15 mouse cellular contexts compared by ENCODE assay signal in the genomic region with DNA sequence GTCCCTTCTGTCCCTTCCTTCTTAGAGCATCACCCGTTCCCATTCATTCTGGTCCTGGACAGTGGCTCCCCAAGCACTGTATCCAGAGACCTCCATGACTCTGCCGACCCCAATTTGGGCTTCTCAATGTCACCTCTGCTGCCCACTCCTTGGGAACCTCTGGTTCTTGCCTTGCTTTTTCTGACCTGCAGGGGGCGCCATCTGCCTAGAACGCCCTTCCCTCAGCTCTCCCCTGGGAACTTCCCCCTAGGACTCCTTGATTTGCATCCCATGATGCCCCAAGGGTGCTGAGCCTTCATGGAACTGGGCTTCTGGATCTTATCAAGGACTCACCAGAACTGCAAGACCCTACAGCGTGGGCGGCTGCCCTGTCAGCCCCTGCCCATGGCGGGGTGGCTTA.
DNase-seq lines count a peak whose midpoint lies in the region; ATAC-seq and TF ChIP-seq lines count a peak whose summit lies in the region.
"Had no signal": no experiment of that assay in that cellular context is flagged by ENCODE, and none has a peak within 500 bp of the region (broad histone marks: within the 10 kb centered on the region; RNA-seq: fewer than 3 reads in every experiment).

No protein-coding gene starts in this region.

- H3K27me3 ChIP-seq in intestine, postnatal 0 days (replicated peaks; ENCODE audit: control insufficient read depth, insufficient read depth, low read length), result no peaks in the 10 kb centered on the region
- 0 out of 2 replicates have a peak, but pooled peaks cover 2% of the 10 kb centered on the region for H3K27me3 ChIP-seq in intestine, embryonic 16.5 days (replicated peaks; ENCODE audit: control insufficient read depth, insufficient read depth, low read length)
- peaks cover 1% of the 10 kb centered on the region for H3K27me3 ChIP-seq in spleen, adult 2 months (ENCODE audit: control insufficient read depth, insufficient read depth, low read length)
- H3K27me3 ChIP-seq: neural tube, embryonic 15.5 days had no signal

- H3K4me3 ChIP-seq in intestine, postnatal 0 days (ENCODE audit: low read depth, low read length), result no peak overlapping the region
- no peak overlapping the region for H3K4me3 ChIP-seq in intestine, embryonic 16.5 days (ENCODE audit: low read length)
- H3K4me3 ChIP-seq in spleen, adult 2 months (ENCODE audit: extremely low read depth, insufficient read depth, insufficient read length), result no peak overlapping the region
- no peak overlapping the region for H3K4me3 ChIP-seq in bone marrow macrophage, adult 2 months (ENCODE audit: insufficient read depth, low read length)
- H3K4me3 ChIP-seq: limb, embryonic 13.5 days; midbrain, embryonic 12.5 days; neural tube, embryonic 15.5 days had no signal

- no peak for DNase-seq in spleen, adult 2 months (ENCODE audit: low read depth in 1 of 2, low spot score in 2 of 2)
- DNase-seq in spleen, postnatal 14 days (ENCODE audit: low spot score in 2 of 2), result no peak
- peak; percentile 41 for DNase-seq in retina, postnatal 1 day
- DNase-seq in right cerebral cortex, postnatal 10 days (ENCODE audit: low spot score in 2 of 2), result no peak
- no peak for DNase-seq in right cerebral cortex, postnatal 14 days
- DNase-seq: cerebellum, adult 8-10 months; heart, postnatal 36 days; kidney, adult 9 months had no signal

- no peaks in the 10 kb centered on the region for H3K36me3 ChIP-seq in intestine, postnatal 0 days (ENCODE audit: control insufficient read depth, insufficient read depth)
- no peaks in the 10 kb centered on the region for H3K36me3 ChIP-seq in intestine, embryonic 16.5 days (ENCODE audit: control insufficient read depth, insufficient read depth, low read length)
- H3K36me3 ChIP-seq in spleen, adult 2 months (ENCODE audit: control insufficient read depth, insufficient read depth, low read length), result no peaks in the 10 kb centered on the region
- H3K36me3 ChIP-seq: limb, embryonic 13.5 days had no signal

- peak; percentile 69 for TF ChIP-seq CTCF in intestine, postnatal 0 days (IDR thresholded peaks at IDR 0.05; ENCODE audit: low read depth)
- peak; percentile 41; the same call in 1 of the 2 replicates for TF ChIP-seq CTCF in spleen, adult 2 months (IDR thresholded peaks at IDR 0.05; ENCODE audit: extremely low read depth, insufficient read depth, insufficient read length, insufficient replicate concordance)
- TF ChIP-seq CTCF in bone marrow macrophage, adult 2 months (IDR thresholded peaks at IDR 0.05; ENCODE audit: low read depth, low read length), result peak; percentile 72

- H3K9me3 ChIP-seq in intestine, postnatal 0 days (ENCODE audit: control insufficient read depth), result no peaks in the 10 kb centered on the region
- no peaks in the 10 kb centered on the region for H3K9me3 ChIP-seq in intestine, embryonic 16.5 days (ENCODE audit: control insufficient read depth, low read length)
- H3K9me3 ChIP-seq: limb, embryonic 13.5 days; midbrain, embryonic 12.5 days; neural tube, embryonic 15.5 days had no signal

- no peak for TF ChIP-seq POLR2A in spleen, adult 2 months (IDR thresholded peaks at IDR 0.05; ENCODE audit: low read depth, low read length)
- TF ChIP-seq POLR2A in bone marrow macrophage, adult 2 months (IDR thresholded peaks at IDR 0.05; ENCODE audit: borderline replicate concordance, low read depth, low read length), result no peak

- H3K4me1 ChIP-seq in intestine, postnatal 0 days (replicated peaks; ENCODE audit: control insufficient read depth, insufficient read depth, low read length), result peaks cover 7% of the 10 kb centered on the region; the same call in 1 of the 2 replicates
- peaks cover 5% of the 10 kb centered on the region; the same call in 1 of the 2 replicates for H3K4me1 ChIP-seq in intestine, embryonic 16.5 days (ENCODE audit: control insufficient read depth, insufficient read depth, low read length)
- no peaks in the 10 kb centered on the region for H3K4me1 ChIP-seq in spleen, adult 2 months (ENCODE audit: control insufficient read depth, insufficient read depth, insufficient read length)
- H3K4me1 ChIP-seq in bone marrow macrophage, adult 2 months (ENCODE audit: control insufficient read depth, insufficient read depth, low read length), result peaks cover 1% of the 10 kb centered on the region
- H3K4me1 ChIP-seq: midbrain, embryonic 12.5 days had no signal

- H3K4me2 ChIP-seq in intestine, postnatal 0 days (replicated peaks; ENCODE audit: low read depth), result no peak overlapping the region
- no peak overlapping the region for H3K4me2 ChIP-seq in intestine, embryonic 16.5 days (ENCODE audit: low read depth, low read length)
- H3K4me2 ChIP-seq: limb, embryonic 13.5 days; midbrain, embryonic 12.5 days; neural tube, embryonic 15.5 days had no signal

- no peak overlapping the region for H3K27ac ChIP-seq in intestine, postnatal 0 days (ENCODE audit: low read depth, low read length)
- no peak overlapping the region for H3K27ac ChIP-seq in intestine, embryonic 16.5 days (ENCODE audit: low read length)
- H3K27ac ChIP-seq in spleen, adult 2 months (ENCODE audit: insufficient read depth, low read length), result no peak overlapping the region
- no peak overlapping the region for H3K27ac ChIP-seq in bone marrow macrophage, adult 2 months (ENCODE audit: insufficient read depth, low read depth, low read length)
- H3K27ac ChIP-seq: limb, embryonic 13.5 days; midbrain, embryonic 12.5 days; neural tube, embryonic 15.5 days had no signal

- 73% methylated on average over 7 of the region's 7 CpGs for WGBS in intestine, postnatal 0 days
- WGBS in intestine, embryonic 16.5 days, result 70% methylated on average over 7 of the region's 7 CpGs
- WGBS in spleen, adult 2 months, result 68% methylated on average over 7 of the region's 7 CpGs

- ATAC-seq in intestine, postnatal 0 days, result no peak
- no peak for ATAC-seq in intestine, embryonic 16.5 days
- ATAC-seq: forebrain, embryonic 16.5 days had no signal

- no peak overlapping the region for H3K9ac ChIP-seq in intestine, postnatal 0 days (ENCODE audit: low read depth, low read length)
- no peak overlapping the region for H3K9ac ChIP-seq in intestine, embryonic 16.5 days (ENCODE audit: low read depth, low read length)
- H3K9ac ChIP-seq: limb, embryonic 13.5 days; midbrain, embryonic 12.5 days; neural tube, embryonic 15.5 days had no signal
